Mouse (Mus musculus) C2C12 (cell line): ENCODE results near the gene Nadk. TPM values are rescaled to one million over a fixed set of nuclear protein-coding genes. Genes with fewer than 3 reads are reported as not detected.

Experiments used
- H3K27me3 ChIP-seq: one replicate; pipeline ENCODE4 v1.6.1; 2011; ENCODE audit not compliant: control insufficient read depth, insufficient read depth, insufficient read length
- H3K36me3 ChIP-seq: one replicate; pipeline ENCODE4 v1.6.1; 2011; ENCODE audit not compliant: control insufficient read depth, insufficient read depth
- H3K4me3 ChIP-seq: one replicate; pipeline ENCODE4 v1.5.1; 2011; ENCODE audit warnings: mild to moderate bottlenecking, control low read depth; ENCODE audit not compliant: poor library complexity, insufficient read depth, severe bottlenecking
- H3K79me2 ChIP-seq: one replicate; pipeline ENCODE4 v1.6.1; 2011; ENCODE audit not compliant: control insufficient read depth, insufficient read depth
- H3K79me3 ChIP-seq: one replicate; pipeline ENCODE4 v1.6.1; 2011; ENCODE audit warnings: low read depth, control low read depth
- H3ac ChIP-seq: one replicate; pipeline ENCODE3; 2011; ENCODE audit warnings: low read depth; ENCODE audit not compliant: control insufficient read depth, insufficient read length
- CEBPB ChIP-seq: IDR thresholded peaks from one replicate; pipeline ENCODE4 v1.6.1; 2011; ENCODE audit warnings: low read depth, mild to moderate bottlenecking, control low read depth, moderate library complexity
- CTCF ChIP-seq: IDR thresholded peaks from one replicate; pipeline ENCODE4 v1.5.1; 2011; ENCODE audit not compliant: control insufficient read depth, insufficient read depth, insufficient read length
- FOSL1 ChIP-seq: IDR thresholded peaks from one replicate; pipeline ENCODE4 v1.8.0; 2011; ENCODE audit warnings: mild to moderate bottlenecking, low read length; ENCODE audit not compliant: poor library complexity, insufficient read depth, severe bottlenecking
- MAX ChIP-seq: IDR thresholded peaks from one replicate; pipeline ENCODE4 v1.6.1; 2011; ENCODE audit warnings: mild to moderate bottlenecking, control low read depth
- MYOD1 ChIP-seq: IDR thresholded peaks from one replicate; pipeline ENCODE4 v1.6.1; 2011; ENCODE audit warnings: low read depth; ENCODE audit not compliant: control insufficient read depth, insufficient read length
- MYOG ChIP-seq: IDR thresholded peaks from one replicate; pipeline ENCODE4 v1.6.1; 2011; ENCODE audit not compliant: control insufficient read depth, insufficient read length; ENCODE audit errors: extremely low read depth
- USF1 ChIP-seq: IDR thresholded peaks from one replicate; pipeline ENCODE4 v1.6.1; 2011; ENCODE audit warnings: low read depth, mild to moderate bottlenecking, control low read depth, moderate library complexity
- polyA plus RNA-seq: library from polyadenylated mRNA; unstranded; fragments of >200 nt; fragmentation: generic; extraction: Trizol; gene quantifications from one replicate; pipeline ENCODE4 v1.2.1, GENCODE M21; 2012; ENCODE audit warnings: missing spikeins

The Nadk gene
- polyA plus RNA-seq, 1 experiment, result 209 TPM

DNA sequence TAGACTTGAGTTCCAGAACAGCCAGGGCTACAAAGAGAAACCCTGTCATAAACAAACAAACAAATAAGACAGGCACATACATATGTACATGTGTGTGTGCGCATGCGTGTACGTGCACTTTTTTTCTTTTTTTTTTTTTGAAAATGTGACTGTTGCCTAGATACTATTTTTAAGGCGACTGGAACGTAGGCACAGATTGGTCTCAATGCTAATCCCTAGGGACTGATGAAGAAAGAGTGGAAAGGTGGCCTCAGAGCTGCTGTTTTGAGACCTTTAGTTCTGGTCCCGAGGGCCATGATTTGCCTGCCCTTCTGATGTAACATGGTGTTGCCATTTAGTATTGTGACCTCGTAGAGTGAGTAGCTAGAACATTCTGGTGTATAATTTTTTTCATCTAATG lies 12.2 kb upstream of the Nadk start:
- Histone ChIP-seq H3K27me3 (no peaks in the 10 kb centered on the region), H3K4me3 (no peak overlapping the region), H3K36me3 (peaks cover 91% of the 10 kb centered on the region), H3K79me2 (peaks cover 65% of the 10 kb centered on the region), H3K79me3 (peaks cover 28% of the 10 kb centered on the region), H3ac (no peak overlapping the region)
- TF ChIP-seq CTCF (no peak), FOSL1 (no peak), MAX (no peak), MYOD1 (no peak), CEBPB (no peak), USF1 (no peak), MYOG (no peak)

DNA sequence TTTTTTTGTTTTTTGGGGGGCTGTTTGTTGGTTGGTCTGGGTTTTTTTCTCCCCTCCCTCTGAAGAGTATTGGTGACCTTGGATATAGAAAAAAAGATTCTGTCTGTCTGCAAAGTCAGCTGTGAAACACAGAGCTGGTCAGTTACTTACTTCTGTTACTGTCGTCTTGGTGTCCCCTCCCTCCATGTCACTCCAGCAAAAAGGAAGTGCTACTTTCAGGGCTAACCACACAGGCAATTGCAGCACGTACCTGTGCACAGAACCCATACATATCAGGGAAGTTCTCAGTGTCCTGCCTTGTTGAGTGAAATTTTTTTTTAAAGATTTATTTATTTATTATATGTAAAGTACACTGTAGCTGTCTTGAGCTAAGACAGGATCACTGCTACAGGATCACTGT lies 11.7 kb upstream of the Nadk start:
- no peaks in the 10 kb centered on the region for H3K27me3 ChIP-seq
- H3K4me3 ChIP-seq, result no peak overlapping the region
- H3K36me3 ChIP-seq, result peaks cover 92% of the 10 kb centered on the region
- peaks cover 65% of the 10 kb centered on the region for H3K79me2 ChIP-seq
- peaks cover 28% of the 10 kb centered on the region for H3K79me3 ChIP-seq
- no peak for TF ChIP-seq USF1
- no peak overlapping the region for H3ac ChIP-seq

GRCm38 (mm10) chr4:155551073-155551472 lies 11.1 kb upstream of the Nadk start:
- Histone ChIP-seq H3ac (no peak overlapping the region), H3K4me3 (no peak overlapping the region), H3K27me3 (no peaks in the 10 kb centered on the region), H3K36me3 (peaks cover 92% of the 10 kb centered on the region), H3K79me2 (peaks cover 65% of the 10 kb centered on the region), H3K79me3 (peaks cover 28% of the 10 kb centered on the region)
- TF ChIP-seq MYOD1 (no peak), USF1 (no peak), MYOG (no peak), FOSL1 (no peak), CTCF (no peak), CEBPB (no peak), MAX (no peak)

DNA sequence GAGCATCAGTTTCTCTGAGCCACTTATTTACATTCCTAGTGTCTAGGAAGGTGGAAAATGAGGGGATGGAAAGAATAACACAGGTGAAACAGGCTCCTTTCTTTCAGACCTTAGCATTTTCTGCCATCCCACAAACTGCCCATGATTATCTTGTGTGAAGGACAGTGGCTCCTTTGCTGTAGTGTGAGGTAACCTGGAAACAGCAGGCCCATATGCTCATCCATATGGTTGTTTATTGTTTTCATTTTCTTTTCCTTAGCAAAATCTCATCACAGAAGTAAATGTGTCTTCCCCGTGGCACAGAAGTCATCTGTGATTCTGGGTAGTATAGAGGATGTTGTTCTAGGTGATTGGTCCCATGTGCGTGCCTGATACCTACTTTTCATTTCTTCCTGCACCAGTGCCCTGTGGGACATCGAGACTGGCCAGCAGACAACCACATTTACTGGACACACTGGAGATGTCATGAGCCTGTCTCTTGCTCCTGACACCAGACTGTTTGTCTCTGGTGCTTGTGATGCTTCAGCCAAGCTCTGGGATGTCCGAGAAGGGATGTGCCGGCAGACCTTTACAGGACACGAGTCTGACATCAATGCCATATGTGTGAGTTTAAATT lies 9.2 kb upstream of the Nadk start:
- H3K36me3 ChIP-seq, result peaks cover 98% of the 10 kb centered on the region

DNA sequence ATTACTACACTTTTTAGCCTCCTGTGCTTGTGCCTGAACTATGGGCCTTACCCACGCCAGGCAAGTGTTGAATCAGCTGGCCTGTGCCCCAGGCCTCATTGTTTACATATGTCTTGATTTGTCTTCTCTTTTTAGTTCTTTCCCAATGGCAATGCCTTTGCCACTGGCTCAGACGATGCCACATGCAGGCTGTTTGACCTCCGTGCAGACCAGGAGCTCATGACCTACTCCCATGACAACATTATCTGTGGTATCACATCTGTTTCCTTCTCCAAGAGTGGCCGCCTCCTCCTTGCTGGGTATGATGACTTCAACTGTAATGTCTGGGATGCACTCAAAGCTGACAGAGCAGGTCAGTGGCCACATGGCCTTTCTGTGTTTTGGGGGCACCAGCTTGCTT lies 7.3 kb upstream of the Nadk start:
- Histone ChIP-seq H3K27me3 (no peaks in the 10 kb centered on the region), H3K79me2 (peaks cover 38% of the 10 kb centered on the region), H3ac (no peak overlapping the region), H3K79me3 (peaks cover 10% of the 10 kb centered on the region), H3K36me3 (peaks cover 98% of the 10 kb centered on the region), H3K4me3 (no peak overlapping the region)
- TF ChIP-seq CTCF, result no peak
- TF ChIP-seq FOSL1, result no peak
- no peak for TF ChIP-seq MYOG
- no peak for TF ChIP-seq MYOD1
- TF ChIP-seq MAX, result no peak
- no peak for TF ChIP-seq USF1
- no peak for TF ChIP-seq CEBPB

More for the DNA sequence above, 9.2 kb upstream of the Nadk start:
- no peak overlapping the region for H3ac ChIP-seq
- H3K79me2 ChIP-seq, result peaks cover 51% of the 10 kb centered on the region
- H3K4me3 ChIP-seq, result no peak overlapping the region
- no peaks in the 10 kb centered on the region for H3K27me3 ChIP-seq
- no peak for TF ChIP-seq FOSL1
- no peak for TF ChIP-seq MYOD1
- H3K79me3 ChIP-seq, result peaks cover 22% of the 10 kb centered on the region

DNA sequence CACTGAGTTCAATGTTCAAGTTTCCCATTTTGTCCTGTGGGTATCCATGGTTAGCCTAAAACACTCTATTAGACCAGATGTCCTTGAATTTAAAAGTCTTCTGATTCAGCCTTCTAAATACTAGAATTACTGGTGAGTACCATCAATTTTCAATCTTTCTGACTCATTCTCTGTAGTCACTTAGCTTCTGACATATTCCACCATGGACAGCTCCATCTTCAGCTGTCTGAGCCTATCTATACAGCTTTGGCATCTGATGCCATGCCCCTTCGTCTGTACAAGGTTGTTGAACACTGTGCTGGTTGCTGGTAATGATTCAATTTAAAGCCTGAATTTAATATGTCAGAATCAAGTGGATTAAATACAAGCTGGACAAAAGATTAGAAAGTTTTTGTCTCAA lies 6.7 kb upstream of the Nadk start:
- H3K79me2 ChIP-seq, result peaks cover 32% of the 10 kb centered on the region
- H3K27me3 ChIP-seq, result no peaks in the 10 kb centered on the region
- H3K79me3 ChIP-seq, result peaks cover 8% of the 10 kb centered on the region
- H3ac ChIP-seq, result no peak overlapping the region
- H3K36me3 ChIP-seq, result peaks cover 98% of the 10 kb centered on the region
- no peak for TF ChIP-seq CEBPB
- no peak for TF ChIP-seq MYOG
- TF ChIP-seq MAX, result no peak
- TF ChIP-seq MYOD1, result no peak
- no peak for TF ChIP-seq FOSL1
- no peak for TF ChIP-seq CTCF
- no peak for TF ChIP-seq USF1
- H3K4me3 ChIP-seq, result no peak overlapping the region
